Mouse (Mus musculus): ENCODE measurements around the gene Sytl1.
A peak's percentile ranks its signal among the peaks of the same experiment; 100 is the strongest.

- TF ChIP-seq POLR2A (IDR thresholded peaks at IDR 0.05; ENCODE audit: low read depth, low read length) (no peak), CTCF (IDR thresholded peaks at IDR 0.05; ENCODE audit: borderline replicate concordance, insufficient read depth, low read length) (peak; percentile 76; the same call in 1 of the 2 replicates)
These were observed 45.3 kb downstream of the Sytl1 start for GRCm38 (mm10) chr4:133217641-133218040.
